Mouse (Mus musculus) cerebellum, postnatal 4 days (tissue): ENCODE data around the gene Olfr98.
A peak's percentile ranks its signal among the peaks of the same experiment; 100 is the strongest.
"Not testable (repeated sequence)": the region's sequence is repeated elsewhere in the genome, so short reads cannot be mapped to it uniquely, and the experiment has no call there.

Source experiments
- DNase-seq, 2 experiments: peaks; one replicate each; pipeline ENCODE4 v3.0.0; 2022; ENCODE audit warnings: low spot score in 2 of 2, mixed read lengths in 1 of 2

Olfr98 gene

GRCm38 (mm10) chr17:37263626-37264025 lies at the start of gene Olfr98:
Gene Olfr98 (minus strand): TSS chr17:37263749.
- DNase-seq: no peak

- no peak for DNase-seq
Measured at GRCm38 (mm10) chr17:37310146-37310699, 46.7 kb upstream of the Olfr98 start.

GRCm38 (mm10) chr17:37308483-37308882 lies 44.9 kb upstream of the Olfr98 start:
- DNase-seq: no peak

- no peak for DNase-seq
Measured at GRCm38 (mm10) chr17:37304213-37304612, 40.7 kb upstream of the Olfr98 start, which contains the start of gene Olfr101. Gene Olfr101 (minus strand): TSS chr17:37304313.

- no peak for DNase-seq
Measured at GRCm38 (mm10) chr17:37283360-37283759, 19.8 kb upstream of the Olfr98 start, which contains the start of gene Olfr99. Gene Olfr99 (minus strand): TSS chr17:37283460.

GRCm38 (mm10) chr17:37280331-37280730 lies 16.8 kb upstream of the Olfr98 start:
- DNase-seq: no peak

- no peak for DNase-seq
Measured at GRCm38 (mm10) chr17:37276573-37276972, 13.0 kb upstream of the Olfr98 start.

- DNase-seq: no peak
Measured at GRCm38 (mm10) chr17:37275626-37276248, 12.2 kb upstream of the Olfr98 start.

GRCm38 (mm10) chr17:37270702-37271092 lies 7.1 kb upstream of the Olfr98 start:
- DNase-seq: no peak

- peak; percentile 83 to 87 for DNase-seq
Measured at GRCm38 (mm10) chr17:37270058-37270701, 6.6 kb upstream of the Olfr98 start, which contains the start of gene H2-M3. Gene H2-M3 (plus strand): TSS chr17:37270220.

- no peak for DNase-seq
Measured at GRCm38 (mm10) chr17:37250544-37250943, 13.0 kb downstream of the Olfr98 start.

GRCm38 (mm10) chr17:37249460-37249859 lies 14.1 kb downstream of the Olfr98 start:
- DNase-seq: no peak

GRCm38 (mm10) chr17:37246715-37247114 lies 16.8 kb downstream of the Olfr98 start:
- peak in 1 of 2 experiments; percentile 14 for DNase-seq

GRCm38 (mm10) chr17:37242198-37242597 lies 21.4 kb downstream of the Olfr98 start:
- no peak for DNase-seq

- not testable (repeated sequence) for DNase-seq
Measured at GRCm38 (mm10) chr17:37237230-37237629, 26.3 kb downstream of the Olfr98 start, which contains the start of gene Olfr97. Gene Olfr97 (minus strand): TSS chr17:37237330.

GRCm38 (mm10) chr17:37221879-37222278 lies 41.7 kb downstream of the Olfr98 start:
- no peak for DNase-seq

GRCm38 (mm10) chr17:37219846-37220245 lies 43.7 kb downstream of the Olfr98 start, which contains the start of gene Olfr96:
Gene Olfr96 (plus strand): TSS chr17:37220146.
- no peak for DNase-seq

GRCm38 (mm10) chr17:37218486-37218885 lies 45.1 kb downstream of the Olfr98 start:
- no peak for DNase-seq

- no peak for DNase-seq
Measured at GRCm38 (mm10) chr17:37213018-37213417, 50.5 kb downstream of the Olfr98 start, which contains the start of gene Olfr95. Gene Olfr95 (minus strand): TSS chr17:37213118.
